Mouse (Mus musculus): ENCODE data around the gene Celf3.

DNA sequence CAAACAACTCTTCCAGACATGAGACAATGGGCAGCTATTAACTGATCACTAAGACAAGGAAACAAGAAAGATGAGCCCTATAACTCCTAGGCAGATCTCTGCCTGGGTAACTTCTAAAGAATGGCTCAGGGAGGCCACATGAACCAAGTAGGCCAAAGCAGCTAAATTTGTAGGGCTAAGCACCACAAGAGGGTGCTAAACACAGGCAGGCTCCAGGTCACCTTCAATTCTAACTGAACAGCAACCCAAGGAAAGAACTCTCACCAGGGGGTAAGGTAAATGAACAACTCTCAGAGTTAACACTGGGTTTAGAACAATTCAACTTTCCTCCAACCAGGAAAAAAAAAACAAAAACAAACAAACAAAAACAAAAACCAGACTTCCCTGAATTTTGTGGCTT lies 55.9 kb downstream of the Celf3 start:
- peak; percentile 26 to 80; a peak in 3 of 4 replicates for TF ChIP-seq CTCF (conservative IDR thresholded peaks at IDR 0.05 in 1 of 2, IDR thresholded peaks at IDR 0.05 in 1 of 2; ENCODE audit: low read depth in 2 of 2, low read length in 2 of 2)
- no peak for TF ChIP-seq EP300 (IDR thresholded peaks at IDR 0.05; ENCODE audit: low read length)
- TF ChIP-seq NELFE (IDR thresholded peaks at IDR 0.05; ENCODE audit: low read depth, low read length), result no peak
- no peak for TF ChIP-seq E2F4 (IDR thresholded peaks at IDR 0.05; ENCODE audit: insufficient replicate concordance, low read depth, low read length)
- no peak for TF ChIP-seq TBP (conservative IDR thresholded peaks at IDR 0.05; ENCODE audit: low read depth, low read length)
- no peak for TF ChIP-seq MAFK (IDR thresholded peaks at IDR 0.05; ENCODE audit: insufficient replicate concordance, low read length)
- no peak for TF ChIP-seq RCOR1 (conservative IDR thresholded peaks at IDR 0.05; ENCODE audit: low read depth, low read length)

Data from CH12.LX (cell line).